Mouse (Mus musculus) heart, postnatal 36 days (tissue): Measurements from ENCODE around the gene Chrne. TPM values are rescaled to one million over a fixed set of nuclear protein-coding genes. Genes with fewer than 3 reads are reported as not detected.

Source experiments
- DNase-seq, 2 experiments: peaks; one replicate each; pipeline ENCODE4 v3.0.0; 2021 to 2022
- intact Hi-C: fragments of 180-260 bp; cut with DNase I; formaldehyde crosslinking; loops from one replicate; pipeline ENCODE4 v1.15.1; 2025
- total RNA-seq, 2 experiments: library from RNA; stranded (reverse); gene quantifications; 2 replicates each; pipeline ENCODE4 v1.2.3; 2021

The Chrne gene
- total RNA-seq, 2 experiments from 2014 or later, result not detected

DNA sequence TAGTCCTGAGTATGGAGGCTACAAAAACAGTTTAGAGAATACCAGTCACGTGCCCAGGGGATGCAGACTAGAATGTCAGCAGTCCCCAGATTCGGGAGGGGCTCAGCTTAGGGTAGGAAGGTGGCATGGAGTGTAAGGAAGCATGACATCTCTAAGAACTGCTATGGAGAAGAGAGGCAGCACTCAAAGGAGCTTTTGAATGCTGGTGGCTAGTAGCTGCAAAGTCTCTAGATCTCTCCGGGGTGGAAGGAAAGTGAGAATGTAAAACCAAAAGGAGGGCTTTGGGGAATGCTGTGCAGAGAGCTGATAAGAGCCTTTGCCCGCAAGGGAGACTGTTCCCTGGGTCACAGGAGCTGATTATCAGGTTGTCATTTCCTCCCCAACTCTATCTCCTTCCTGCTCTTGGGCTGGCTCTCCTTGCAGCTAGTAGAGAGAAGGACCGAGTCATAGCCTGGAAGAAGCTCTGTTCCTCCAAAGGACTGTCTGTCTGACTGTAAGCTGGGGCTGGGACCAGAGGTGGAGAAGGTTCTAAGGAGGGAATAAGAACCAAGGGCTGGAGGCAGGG is 19.8 kb upstream of the Chrne start, which contains the start of gene Gp1ba:
Gene Gp1ba, plus strand, starts transcription at position 409 of the 565 bp plus-strand sequence.
- no peak for DNase-seq

DNA sequence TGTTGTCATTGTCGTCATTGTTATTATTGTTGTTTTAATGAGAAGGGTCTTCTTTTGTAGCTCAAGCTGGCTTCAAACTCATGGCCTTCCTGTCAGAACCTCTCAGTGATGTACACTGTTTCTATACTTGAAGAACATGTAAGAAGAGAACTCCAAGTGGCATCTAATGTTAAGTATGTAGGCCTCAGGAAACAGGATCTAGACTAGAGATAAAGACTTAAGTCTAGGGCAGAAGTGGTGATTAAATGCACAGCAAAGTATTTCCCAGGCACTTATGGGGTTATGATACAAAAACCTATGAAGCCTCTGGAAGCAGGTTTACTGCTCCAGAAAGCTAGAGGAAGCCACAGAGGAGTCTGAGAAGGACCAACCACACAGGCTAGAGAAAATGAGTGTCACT is 19.3 kb upstream of the Chrne start:
- intact Hi-C loops, result no loop called here
- DNase-seq, result no peak

More for the DNA sequence above, 19.8 kb upstream of the Chrne start, which contains the start of gene Gp1ba:
- intact Hi-C loops, result no loop called here

DNA sequence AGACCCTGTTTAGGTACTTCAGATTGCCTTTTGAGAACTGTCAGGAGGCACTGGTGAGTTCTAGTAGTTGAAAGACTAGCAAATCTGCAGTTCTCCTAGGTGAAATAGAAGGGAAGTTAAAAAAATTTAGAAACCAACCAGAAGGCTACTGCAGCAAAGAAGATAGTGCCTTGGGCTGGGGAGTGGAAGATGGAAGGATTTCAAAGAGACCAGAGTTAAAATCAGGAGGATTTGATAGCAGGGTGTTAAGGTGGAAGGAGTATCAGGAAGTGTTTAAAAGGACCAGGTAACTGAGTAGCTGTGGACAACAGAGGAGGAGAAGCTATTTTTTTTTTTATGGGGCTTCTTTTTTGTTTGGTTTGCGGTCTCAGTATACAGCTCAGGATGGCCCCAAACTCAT is 18.7 kb upstream of the Chrne start:
- DNase-seq, result no peak
- intact Hi-C loops, result no loop called here

DNA sequence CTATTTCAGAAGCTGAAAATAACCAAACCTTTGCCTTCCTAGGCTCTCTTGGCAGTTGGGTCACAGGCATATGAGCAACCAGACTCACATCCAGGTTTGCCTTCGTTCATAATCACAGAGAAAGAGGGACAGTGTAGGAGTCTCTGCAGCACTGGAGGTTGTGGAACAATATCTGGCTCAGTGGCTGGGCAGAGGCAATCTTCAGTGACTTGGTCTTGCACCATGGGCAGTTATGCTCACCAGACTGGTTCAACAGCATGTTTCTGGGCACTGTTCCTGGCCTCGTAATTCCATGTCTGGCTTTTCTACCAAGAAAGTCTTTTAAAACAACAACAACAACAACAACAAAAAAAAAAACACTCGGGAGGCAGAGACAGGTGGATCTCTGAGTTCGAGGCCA is 16.6 kb upstream of the Chrne start:
- DNase-seq, result no peak
- intact Hi-C loops, result no loop called here

DNA sequence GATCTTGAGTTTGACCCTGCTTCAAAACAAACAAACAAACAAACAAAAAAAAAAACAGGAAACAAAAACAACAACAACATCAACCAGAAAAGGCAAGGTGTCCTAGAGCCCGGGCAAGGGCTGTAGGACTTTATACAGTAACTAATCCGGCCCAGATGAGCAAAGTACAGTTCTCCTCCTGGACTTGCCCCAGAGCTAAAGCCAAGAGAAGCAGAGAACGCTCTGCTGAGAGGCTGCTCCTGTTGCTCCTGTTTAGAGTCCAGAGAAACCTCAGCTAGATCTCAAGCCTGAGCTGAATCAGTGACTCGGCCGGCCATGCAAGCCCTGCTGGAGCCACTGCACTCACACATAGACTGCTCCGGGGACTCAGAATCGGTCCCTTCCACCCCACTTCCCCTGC is 11.1 kb upstream of the Chrne start:
- DNase-seq, result no peak
- intact Hi-C loops, result no loop called here

DNA sequence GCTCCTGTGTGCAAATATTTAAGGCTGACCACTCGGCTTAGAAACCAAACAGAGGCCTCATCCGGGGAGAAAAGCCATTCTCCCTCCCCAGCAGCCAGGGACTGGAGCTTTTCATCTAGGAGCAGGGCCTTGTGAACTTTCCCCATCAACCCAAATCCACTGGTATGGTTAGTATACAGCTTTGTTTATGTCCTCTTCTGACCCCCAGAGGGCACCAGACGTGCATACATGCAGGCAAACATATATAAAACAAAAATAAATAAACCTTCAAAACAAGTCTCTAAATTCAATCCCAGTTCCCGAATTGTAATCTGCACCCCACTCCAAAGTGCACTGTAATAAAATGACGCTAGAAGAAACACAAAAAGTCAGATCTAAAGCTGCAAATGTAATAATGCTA is 10.5 kb upstream of the Chrne start:
- no peak for DNase-seq
- intact Hi-C loops, result loop anchor here (1.0 kb wide), 1 partner anchor 126 kb away; no protein-coding TSS in a partner anchor

DNA sequence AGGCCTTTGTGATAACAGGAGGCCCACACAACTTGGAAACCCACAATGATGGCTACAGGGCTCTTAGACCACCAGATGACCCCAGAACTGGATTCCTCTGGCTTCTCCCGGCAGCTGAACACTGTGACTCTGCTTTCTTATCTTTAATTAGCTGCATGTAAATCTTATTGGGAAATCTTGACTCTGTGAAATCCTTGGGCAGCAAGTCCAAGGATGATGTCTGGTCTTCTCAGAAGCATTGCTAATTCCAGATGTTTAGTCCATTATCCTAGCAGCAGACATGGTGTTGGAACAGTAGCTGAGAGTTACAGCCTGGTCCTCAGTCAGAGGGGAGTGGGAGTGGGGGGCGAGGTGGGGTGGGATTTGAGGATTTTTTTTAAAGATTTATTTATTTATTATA is 9.4 kb upstream of the Chrne start:
- intact Hi-C loops, result no loop called here
- DNase-seq, result no peak

DNA sequence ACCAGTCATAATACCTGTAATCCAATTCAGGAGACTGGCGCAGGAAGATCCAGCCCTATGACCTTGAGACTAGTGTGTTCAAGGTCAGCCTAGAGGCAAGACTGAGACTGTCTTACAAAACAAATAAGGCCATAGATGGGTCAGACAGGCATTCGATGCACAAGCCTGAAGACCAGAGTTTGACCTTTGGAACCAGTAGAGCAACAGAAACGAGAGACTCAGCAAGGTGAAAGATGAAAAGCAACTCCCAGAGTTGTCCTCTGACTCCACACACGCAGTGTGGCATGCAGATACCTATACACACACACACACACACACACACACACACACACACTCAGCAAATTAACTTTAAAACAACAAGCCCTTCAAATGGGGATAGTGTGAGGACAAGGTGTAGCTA is 7.9 kb upstream of the Chrne start:
- intact Hi-C loops, result no loop called here
- DNase-seq, result no peak

DNA sequence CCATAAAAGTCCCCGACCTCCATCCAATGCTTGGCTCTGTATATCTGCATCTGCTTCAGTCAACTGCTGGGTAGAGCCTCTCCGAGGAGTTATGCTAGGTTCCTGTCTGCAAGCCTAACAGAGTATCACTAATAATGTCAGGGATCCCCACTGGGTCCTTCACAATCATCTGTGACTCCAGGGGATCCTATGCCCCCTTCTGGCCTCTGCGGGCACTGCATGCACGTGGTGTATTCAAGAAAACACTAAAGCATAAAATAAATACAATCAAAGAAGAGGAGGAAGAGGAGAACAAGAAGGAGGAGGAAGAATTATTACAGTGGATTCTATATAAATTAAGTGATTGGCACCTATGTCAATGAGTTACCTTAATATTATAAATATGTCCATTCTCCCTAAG is 6.5 kb upstream of the Chrne start:
- intact Hi-C loops, result no loop called here
- peak in 1 of 2 experiments; percentile 64 for DNase-seq

DNA sequence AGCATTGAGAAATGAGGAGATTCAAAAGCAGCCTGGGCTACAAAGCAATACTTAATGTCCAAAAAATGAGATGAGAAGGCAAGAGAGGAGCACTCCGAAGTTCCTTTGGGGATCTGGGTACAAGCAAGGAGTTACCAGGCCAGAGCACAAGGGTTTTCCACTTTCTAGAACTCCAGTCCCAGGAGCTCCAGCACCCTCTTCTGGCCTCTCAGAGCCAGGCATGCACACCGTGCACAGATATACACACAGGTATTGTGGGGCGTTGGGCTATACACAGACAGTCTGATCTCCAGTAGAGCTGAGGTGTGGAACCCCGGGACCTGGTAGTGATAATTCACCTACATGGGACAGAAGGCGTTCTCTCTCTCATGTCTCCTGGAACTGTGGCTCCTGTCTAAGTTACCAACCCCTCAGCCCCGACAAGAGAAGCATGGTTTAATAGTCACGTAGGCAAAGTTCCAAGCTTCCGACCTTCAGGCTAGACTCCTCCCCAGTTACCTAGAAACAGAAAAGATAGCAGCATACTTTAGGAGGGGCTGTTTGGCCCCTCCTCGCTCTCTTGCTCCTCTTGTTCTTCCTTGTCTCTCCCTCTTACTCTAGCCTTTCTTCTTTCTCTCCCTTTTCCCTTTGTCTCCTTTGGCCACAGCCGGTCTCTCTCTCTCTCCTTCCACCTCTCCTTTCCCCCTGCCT is 4.2 kb upstream of the Chrne start:
- DNase-seq, result no peak
- intact Hi-C loops, result no loop called here

DNA sequence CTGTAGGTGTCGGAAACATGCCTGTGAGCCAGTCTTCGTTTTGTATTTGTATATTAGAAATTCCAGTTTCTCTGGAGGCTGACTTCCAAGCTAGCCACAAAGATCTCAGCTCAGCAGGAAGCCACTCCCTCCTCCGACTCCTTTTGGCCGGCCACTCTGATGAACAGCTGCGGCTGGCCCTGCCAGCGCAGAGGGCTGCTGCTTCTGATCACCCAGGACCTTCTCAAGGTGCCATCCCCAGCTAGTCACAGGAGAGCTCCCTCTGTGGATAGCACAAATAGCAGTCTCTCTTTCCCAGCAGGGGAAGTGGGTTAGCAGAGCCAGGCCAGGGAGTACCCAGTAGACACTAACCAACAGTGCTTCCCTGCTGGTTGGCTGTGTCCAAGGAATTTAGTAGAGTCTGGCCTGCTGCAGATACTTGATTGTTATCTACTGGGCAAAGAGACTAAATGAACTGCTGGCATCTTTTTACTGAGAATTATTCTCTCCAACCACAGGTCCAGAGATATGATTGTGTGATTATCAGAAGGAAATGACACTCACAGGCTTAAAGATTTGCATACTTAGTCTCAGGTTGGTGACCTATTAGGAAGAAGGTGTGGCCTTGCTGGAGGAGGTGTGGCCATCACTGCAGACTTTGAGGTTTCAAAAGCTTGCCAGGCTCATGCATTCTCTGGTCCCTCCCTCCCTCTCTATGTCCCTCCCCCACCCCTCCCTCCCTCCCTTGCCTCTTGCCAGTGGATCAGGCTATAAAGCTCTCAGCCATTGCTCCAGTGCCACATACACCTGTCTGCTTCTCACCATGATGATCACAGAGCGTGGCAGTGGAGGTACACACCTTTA is 3.2 kb upstream of the Chrne start:
- no peak for DNase-seq
- intact Hi-C loops, result no loop called here

DNA sequence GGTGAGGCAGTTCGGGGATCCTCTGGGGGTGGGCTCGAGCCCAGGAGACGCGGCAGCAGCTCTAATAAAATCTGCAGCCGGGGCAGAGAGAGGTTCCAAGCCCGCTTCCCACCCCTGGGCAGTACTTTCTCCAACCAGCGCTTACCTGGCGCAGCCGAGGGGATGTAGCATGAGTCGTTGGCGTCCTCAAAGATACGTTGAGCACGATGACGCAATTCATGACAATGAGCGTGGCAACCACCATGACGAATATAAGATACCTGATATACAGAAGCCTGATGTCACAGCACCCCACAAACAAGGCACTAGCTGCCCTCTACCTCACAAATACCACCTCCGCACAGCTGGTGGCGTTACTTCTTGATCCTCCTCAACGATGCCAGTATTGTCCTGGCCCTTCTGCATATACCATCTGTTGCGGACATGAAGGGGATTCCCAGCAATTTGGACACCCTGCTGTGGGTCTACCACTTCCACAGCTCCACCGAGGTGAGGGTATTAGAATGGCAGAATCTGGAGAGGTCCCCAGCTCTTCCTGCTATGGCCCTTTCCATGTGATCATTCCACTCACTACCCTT is 3.4 kb downstream of the Chrne start, which contains the start of gene 4930544D05Rik:
Gene 4930544D05Rik, plus strand, starts transcription at position 333 of the 578 bp plus-strand sequence.
- intact Hi-C loops, result no loop called here
- no peak for DNase-seq

DNA sequence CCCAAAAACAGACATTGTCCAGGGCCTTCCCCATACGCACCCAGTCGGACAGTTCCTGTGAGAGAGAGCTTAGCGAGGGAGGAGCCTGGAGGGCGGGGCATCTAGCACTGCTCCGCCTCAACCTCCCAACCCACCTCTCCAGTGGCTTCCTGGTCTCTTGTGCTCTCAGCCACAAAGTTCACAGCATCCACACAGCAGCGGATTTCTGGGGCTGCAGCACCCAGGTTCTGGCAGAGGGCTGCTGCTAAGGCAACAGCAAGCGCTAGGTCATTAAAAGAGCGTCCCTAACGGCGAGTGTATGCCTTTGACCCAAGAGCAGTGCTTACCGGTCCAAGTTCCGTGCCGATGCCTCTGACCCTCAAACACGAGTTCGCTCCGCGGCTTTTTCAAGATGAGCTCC is 3.9 kb downstream of the Chrne start:
- intact Hi-C loops, result no loop called here
- peak; percentile 68 to 70 for DNase-seq

DNA sequence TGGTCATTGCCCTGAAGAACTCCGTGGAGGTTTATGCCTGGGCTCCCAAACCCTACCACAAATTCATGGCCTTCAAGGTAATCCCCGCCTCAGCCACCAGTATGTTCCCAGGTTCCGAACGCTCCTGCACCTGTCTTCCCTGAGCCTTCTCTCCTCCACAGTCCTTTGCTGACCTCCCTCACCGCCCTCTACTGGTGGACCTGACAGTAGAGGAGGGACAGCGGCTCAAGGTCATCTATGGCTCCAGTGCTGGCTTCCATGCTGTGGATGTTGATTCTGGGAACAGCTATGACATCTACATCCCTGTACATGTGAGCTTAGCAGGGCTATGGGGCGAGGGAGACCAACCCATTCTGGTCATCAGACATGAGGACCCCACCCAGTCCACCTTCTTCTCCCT is 6.5 kb downstream of the Chrne start:
- DNase-seq, result no peak
- intact Hi-C loops, result no loop called here

DNA sequence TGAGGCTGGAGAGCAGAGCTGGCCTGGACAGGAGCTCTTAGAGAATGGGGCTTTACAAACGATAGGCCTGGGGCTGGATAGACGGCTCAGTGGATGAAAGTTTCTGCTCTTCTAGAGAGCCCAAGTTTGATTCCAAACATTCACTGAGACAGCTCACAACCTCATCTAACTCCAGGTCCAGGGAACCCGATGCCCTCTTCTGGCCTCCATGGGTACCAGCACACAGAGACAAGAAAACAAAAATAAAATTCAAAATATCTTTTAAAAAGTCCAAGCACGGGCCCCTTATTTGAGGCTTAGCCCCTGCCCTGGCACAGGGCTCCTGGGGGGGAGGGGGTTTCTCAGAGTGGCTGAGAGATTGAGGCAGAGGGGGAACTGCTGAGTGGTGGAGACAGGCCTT is 8.3 kb downstream of the Chrne start:
- DNase-seq, result no peak
- intact Hi-C loops, result no loop called here

DNA sequence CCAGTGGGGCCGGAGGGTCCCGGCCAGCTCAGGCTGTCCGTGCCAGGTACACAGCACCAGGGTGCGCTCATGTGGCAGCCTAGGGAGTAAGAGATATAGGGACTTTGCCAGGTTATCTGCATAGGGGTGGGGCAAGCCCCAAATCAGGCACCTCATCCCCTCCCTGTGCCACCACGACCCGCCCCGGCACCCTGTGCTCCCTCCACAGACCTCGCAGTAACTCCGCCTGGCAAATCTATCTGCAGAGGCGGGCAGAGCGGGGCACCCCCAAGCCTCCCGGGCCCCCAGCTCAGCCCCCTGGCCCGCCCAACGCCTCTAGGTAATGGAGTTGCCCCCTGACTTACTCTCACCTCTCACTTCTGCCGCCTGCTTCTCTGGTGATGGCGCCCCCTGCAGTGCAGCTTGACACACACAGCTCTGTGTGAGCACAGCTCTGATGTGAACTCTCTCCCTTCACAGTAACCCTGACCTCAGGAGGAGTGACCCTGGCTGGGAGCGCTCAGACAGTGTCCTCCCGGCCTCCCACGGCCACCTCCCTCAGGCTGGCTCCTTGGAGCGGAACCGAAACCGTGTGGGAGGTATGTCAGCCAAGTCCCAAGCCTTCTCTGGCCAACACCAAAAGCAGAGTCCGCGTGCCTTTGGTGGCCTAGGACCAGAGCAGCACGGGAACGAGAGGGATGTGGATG is 10.5 kb downstream of the Chrne start:
- intact Hi-C loops, result loop anchor here (5.0 kb wide), 1 partner anchor 176 kb away; the partner anchor contains the start of gene Arrb2
- no peak for DNase-seq

DNA sequence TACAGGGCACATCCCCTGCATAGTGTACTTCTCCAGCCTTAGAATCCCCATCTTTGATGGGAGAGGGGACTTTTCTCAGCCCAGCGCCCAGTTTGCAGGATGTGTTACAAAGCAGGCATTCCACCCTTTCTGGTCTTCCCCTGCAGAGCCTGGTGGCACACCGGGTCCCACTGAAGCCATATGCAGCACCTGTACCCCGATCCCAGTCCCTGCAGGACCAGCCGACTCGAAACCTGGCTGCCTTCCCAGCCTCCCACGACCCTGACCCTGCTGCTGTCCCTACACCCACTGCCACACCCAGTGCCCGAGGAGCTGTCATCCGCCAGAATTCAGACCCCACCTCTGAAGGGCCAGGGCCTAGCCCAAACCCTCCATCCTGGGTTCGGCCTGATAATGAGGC is 11.4 kb downstream of the Chrne start:
- DNase-seq, result no peak
- intact Hi-C loops, result loop anchor here (5.0 kb wide), 1 partner anchor 175 kb away; the partner anchor contains the start of gene Arrb2

DNA sequence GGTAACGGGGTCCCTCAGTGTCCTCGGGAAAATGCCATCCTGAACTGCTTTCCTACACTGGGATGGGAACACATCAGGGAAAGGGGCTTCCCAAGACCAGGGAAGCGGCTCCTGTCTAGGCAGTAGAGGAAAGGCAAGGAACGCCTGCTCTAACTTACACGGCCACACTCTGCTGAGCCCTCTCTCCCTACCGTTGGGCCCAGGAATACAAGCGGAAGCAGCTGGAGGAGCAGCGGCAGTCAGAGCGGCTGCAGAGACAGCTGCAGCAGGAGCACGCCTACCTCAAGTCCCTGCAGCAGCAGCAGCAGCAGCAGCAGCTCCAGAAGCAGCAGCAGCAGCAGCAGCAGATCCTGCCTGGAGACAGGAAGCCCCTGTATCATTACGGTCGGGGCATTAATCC is 12.3 kb downstream of the Chrne start:
- intact Hi-C loops, result loop anchor here (5.0 kb wide), 1 partner anchor 174 kb away; the partner anchor contains the start of gene Arrb2
- no peak for DNase-seq

DNA sequence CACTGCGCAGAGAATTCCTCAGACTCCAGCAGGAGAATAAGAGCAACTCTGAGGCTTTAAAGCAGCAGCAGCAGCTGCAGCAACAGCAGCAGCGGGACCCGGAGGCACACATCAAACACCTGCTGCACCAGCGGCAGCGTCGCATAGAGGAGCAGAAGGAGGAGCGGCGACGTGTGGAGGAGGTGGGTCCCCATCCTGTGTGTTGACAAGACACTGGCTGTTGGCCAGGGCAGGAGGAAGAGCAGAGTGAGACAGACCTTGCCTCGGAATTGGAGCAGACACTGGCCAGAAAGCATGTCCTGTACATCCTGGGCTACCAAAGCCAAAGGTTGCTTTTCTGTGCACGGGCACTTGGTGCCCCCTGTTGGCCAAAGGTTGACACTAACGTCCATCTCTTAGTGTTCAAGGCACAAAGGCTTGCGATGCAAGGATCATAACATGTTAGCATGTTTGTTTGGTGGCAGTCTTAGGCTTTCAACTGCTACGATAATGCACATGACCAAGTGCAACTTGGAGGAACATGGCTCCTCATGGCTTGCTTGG is 13.9 kb downstream of the Chrne start:
- intact Hi-C loops, result loop anchor here (1.0 to 5.0 kb wide), 4 partner anchors 40 to 173 kb away; partner anchors contain the start of genes Arrb2 and Pld2
- DNase-seq, result peak; percentile 79 to 83

DNA sequence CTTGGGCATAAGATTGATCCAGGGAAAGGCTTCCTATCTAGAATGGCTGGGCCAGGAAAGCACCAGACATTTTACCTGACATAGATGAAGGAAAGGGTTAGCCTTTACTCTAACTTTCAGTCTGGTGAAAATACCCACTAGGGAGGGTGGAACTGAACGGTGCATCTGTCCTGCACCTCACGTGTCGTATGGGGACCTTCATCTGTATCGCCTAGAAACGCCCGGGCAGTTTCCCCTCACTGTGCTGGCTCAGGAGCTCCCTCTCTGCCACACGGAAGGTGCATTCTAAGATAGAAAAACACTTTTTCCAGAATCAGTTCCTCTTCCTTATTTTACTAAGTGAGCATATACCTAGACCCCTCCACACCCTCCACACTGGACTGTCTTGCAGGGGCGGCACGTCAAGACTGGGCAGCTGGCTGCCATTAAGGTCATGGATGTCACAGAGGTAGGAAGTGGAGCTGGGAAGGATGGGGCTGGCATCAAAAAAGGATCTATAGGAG is 20.5 kb downstream of the Chrne start:
- no peak for DNase-seq
- intact Hi-C loops, result no loop called here
